Mouse (Mus musculus): ENCODE data around the gene Plcl2. TPM values are rescaled to one million over a fixed set of nuclear protein-coding genes. Genes with fewer than 3 reads are reported as not detected.

Gene Plcl2
- polyA plus RNA-seq, 1 experiment from 2014 or later, result 2.7 TPM

- H3K9me3 ChIP-seq (replicated peaks; ENCODE audit: control insufficient read depth, low read length), result no peaks in the 10 kb centered on the region
- no peak overlapping the region for H3K4me2 ChIP-seq (ENCODE audit: low read depth, low read length)
- no peaks in the 10 kb centered on the region for H3K27me3 ChIP-seq (ENCODE audit: control insufficient read depth, insufficient read depth, low read length)
- no peak for ATAC-seq (ENCODE audit: insufficient read depth, low FRiP score)
- no peaks in the 10 kb centered on the region for H3K36me3 ChIP-seq (ENCODE audit: control insufficient read depth, insufficient read depth, low read length)
- H3K9ac ChIP-seq (ENCODE audit: low read length), result no peak overlapping the region
- no peak overlapping the region for H3K4me3 ChIP-seq (replicated peaks; ENCODE audit: low read length)
- H3K27ac ChIP-seq (ENCODE audit: low read length), result no peak overlapping the region
- WGBS, result 54% methylated on average over 7 of the region's 7 CpGs
- H3K4me1 ChIP-seq (ENCODE audit: control insufficient read depth, insufficient read depth, low read length), result no peaks in the 10 kb centered on the region
These were observed 28.3 kb upstream of the Plcl2 start for GRCm38 (mm10) chr17:50480867-50481266.

- no peak for ATAC-seq (ENCODE audit: insufficient read depth, low FRiP score)
These were observed 25.5 kb upstream of the Plcl2 start for GRCm38 (mm10) chr17:50483700-50484099.

GRCm38 (mm10) chr17:50484981-50485380 is 24.2 kb upstream of the Plcl2 start:
- Histone ChIP-seq H3K36me3 (ENCODE audit: control insufficient read depth, insufficient read depth, low read length) (no peaks in the 10 kb centered on the region), H3K4me3 (replicated peaks; ENCODE audit: low read length) (no peak overlapping the region), H3K4me2 (ENCODE audit: low read depth, low read length) (no peak overlapping the region), H3K9me3 (replicated peaks; ENCODE audit: control insufficient read depth, low read length) (no peaks in the 10 kb centered on the region), H3K27me3 (ENCODE audit: control insufficient read depth, insufficient read depth, low read length) (no peaks in the 10 kb centered on the region), H3K4me1 (ENCODE audit: control insufficient read depth, insufficient read depth, low read length) (no peaks in the 10 kb centered on the region), H3K9ac (ENCODE audit: low read length) (no peak overlapping the region), H3K27ac (ENCODE audit: low read length) (no peak overlapping the region)
- WGBS, result 66% methylated on average over 5 of the region's 5 CpGs
- ATAC-seq (ENCODE audit: insufficient read depth, low FRiP score), result no peak

More at GRCm38 (mm10) chr17:50483700-50484099, 25.5 kb upstream of the Plcl2 start:
- H3K4me2 ChIP-seq (ENCODE audit: low read depth, low read length), result no peak overlapping the region
- no peak overlapping the region for H3K4me3 ChIP-seq (replicated peaks; ENCODE audit: low read length)
- H3K27me3 ChIP-seq (ENCODE audit: control insufficient read depth, insufficient read depth, low read length), result no peaks in the 10 kb centered on the region
- H3K36me3 ChIP-seq (ENCODE audit: control insufficient read depth, insufficient read depth, low read length), result no peaks in the 10 kb centered on the region
- WGBS, result 72% methylated on average over 7 of the region's 7 CpGs
- no peak overlapping the region for H3K27ac ChIP-seq (ENCODE audit: low read length)
- H3K9me3 ChIP-seq (replicated peaks; ENCODE audit: control insufficient read depth, low read length), result no peaks in the 10 kb centered on the region
- no peaks in the 10 kb centered on the region for H3K4me1 ChIP-seq (ENCODE audit: control insufficient read depth, insufficient read depth, low read length)
- no peak overlapping the region for H3K9ac ChIP-seq (ENCODE audit: low read length)

GRCm38 (mm10) chr17:50487058-50487618 is 22.1 kb upstream of the Plcl2 start:
- WGBS, result 81% methylated on average over 1 of the region's 1 CpGs
- H3K4me2 ChIP-seq (ENCODE audit: low read depth, low read length), result no peak overlapping the region
- H3K9ac ChIP-seq (ENCODE audit: low read length), result no peak overlapping the region
- no peaks in the 10 kb centered on the region for H3K36me3 ChIP-seq (ENCODE audit: control insufficient read depth, insufficient read depth, low read length)
- no peak overlapping the region for H3K4me3 ChIP-seq (replicated peaks; ENCODE audit: low read length)
- no peaks in the 10 kb centered on the region for H3K4me1 ChIP-seq (ENCODE audit: control insufficient read depth, insufficient read depth, low read length)
- ATAC-seq (ENCODE audit: insufficient read depth, low FRiP score), result no peak
- H3K27ac ChIP-seq (ENCODE audit: low read length), result no peak overlapping the region
- H3K9me3 ChIP-seq (replicated peaks; ENCODE audit: control insufficient read depth, low read length), result no peaks in the 10 kb centered on the region
- H3K27me3 ChIP-seq (ENCODE audit: control insufficient read depth, insufficient read depth, low read length), result no peaks in the 10 kb centered on the region

GRCm38 (mm10) chr17:50487670-50488069 is 21.5 kb upstream of the Plcl2 start:
- Histone ChIP-seq H3K4me2 (ENCODE audit: low read depth, low read length) (no peak overlapping the region), H3K27me3 (ENCODE audit: control insufficient read depth, insufficient read depth, low read length) (no peaks in the 10 kb centered on the region), H3K4me3 (replicated peaks; ENCODE audit: low read length) (no peak overlapping the region), H3K4me1 (ENCODE audit: control insufficient read depth, insufficient read depth, low read length) (no peaks in the 10 kb centered on the region), H3K27ac (ENCODE audit: low read length) (no peak overlapping the region), H3K9me3 (replicated peaks; ENCODE audit: control insufficient read depth, low read length) (no peaks in the 10 kb centered on the region), H3K36me3 (ENCODE audit: control insufficient read depth, insufficient read depth, low read length) (no peaks in the 10 kb centered on the region), H3K9ac (ENCODE audit: low read length) (no peak overlapping the region)
- WGBS, result 53% methylated on average over 3 of the region's 3 CpGs
- ATAC-seq (ENCODE audit: insufficient read depth, low FRiP score), result no peak

GRCm38 (mm10) chr17:50488406-50488805 is 20.8 kb upstream of the Plcl2 start:
- ATAC-seq (ENCODE audit: insufficient read depth, low FRiP score), result no peak
- 77% methylated on average over 3 of the region's 3 CpGs for WGBS

GRCm38 (mm10) chr17:50488895-50489294 is 20.3 kb upstream of the Plcl2 start:
- no peaks in the 10 kb centered on the region for H3K9me3 ChIP-seq (replicated peaks; ENCODE audit: control insufficient read depth, low read length)
- 93% methylated on average over 2 of the region's 2 CpGs for WGBS
- no peak for ATAC-seq (ENCODE audit: insufficient read depth, low FRiP score)
- H3K4me2 ChIP-seq (ENCODE audit: low read depth, low read length), result no peak overlapping the region
- no peaks in the 10 kb centered on the region for H3K36me3 ChIP-seq (ENCODE audit: control insufficient read depth, insufficient read depth, low read length)
- no peak overlapping the region for H3K9ac ChIP-seq (ENCODE audit: low read length)
- H3K27me3 ChIP-seq (ENCODE audit: control insufficient read depth, insufficient read depth, low read length), result no peaks in the 10 kb centered on the region
- H3K4me1 ChIP-seq (ENCODE audit: control insufficient read depth, insufficient read depth, low read length), result no peaks in the 10 kb centered on the region
- H3K27ac ChIP-seq (ENCODE audit: low read length), result no peak overlapping the region
- no peak overlapping the region for H3K4me3 ChIP-seq (replicated peaks; ENCODE audit: low read length)

More at GRCm38 (mm10) chr17:50488406-50488805, 20.8 kb upstream of the Plcl2 start:
- Histone ChIP-seq H3K4me2 (ENCODE audit: low read depth, low read length) (no peak overlapping the region), H3K9me3 (replicated peaks; ENCODE audit: control insufficient read depth, low read length) (no peaks in the 10 kb centered on the region), H3K36me3 (ENCODE audit: control insufficient read depth, insufficient read depth, low read length) (no peaks in the 10 kb centered on the region), H3K9ac (ENCODE audit: low read length) (no peak overlapping the region), H3K4me1 (ENCODE audit: control insufficient read depth, insufficient read depth, low read length) (no peaks in the 10 kb centered on the region), H3K27ac (ENCODE audit: low read length) (no peak overlapping the region), H3K27me3 (ENCODE audit: control insufficient read depth, insufficient read depth, low read length) (no peaks in the 10 kb centered on the region), H3K4me3 (replicated peaks; ENCODE audit: low read length) (no peak overlapping the region)

- no peak overlapping the region for H3K4me2 ChIP-seq (ENCODE audit: low read depth, low read length)
- 78% methylated on average over 11 of the region's 11 CpGs for WGBS
- H3K36me3 ChIP-seq (ENCODE audit: control insufficient read depth, insufficient read depth, low read length), result no peaks in the 10 kb centered on the region
- H3K27me3 ChIP-seq (ENCODE audit: control insufficient read depth, insufficient read depth, low read length), result no peaks in the 10 kb centered on the region
- H3K4me1 ChIP-seq (ENCODE audit: control insufficient read depth, insufficient read depth, low read length), result no peaks in the 10 kb centered on the region
- H3K27ac ChIP-seq (ENCODE audit: low read length), result no peak overlapping the region
- H3K9ac ChIP-seq (ENCODE audit: low read length), result no peak overlapping the region
- no peaks in the 10 kb centered on the region for H3K9me3 ChIP-seq (replicated peaks; ENCODE audit: control insufficient read depth, low read length)
- ATAC-seq (ENCODE audit: insufficient read depth, low FRiP score), result no peak
- H3K4me3 ChIP-seq (replicated peaks; ENCODE audit: low read length), result no peak overlapping the region
These were observed 18.4 kb upstream of the Plcl2 start for GRCm38 (mm10) chr17:50490644-50491430.

- no peaks in the 10 kb centered on the region for H3K27me3 ChIP-seq (ENCODE audit: control insufficient read depth, insufficient read depth, low read length)
- ATAC-seq (ENCODE audit: insufficient read depth, low FRiP score), result no peak
- 84% methylated on average over 3 of the region's 3 CpGs for WGBS
These were observed 17.7 kb upstream of the Plcl2 start for GRCm38 (mm10) chr17:50491496-50491895.

More at GRCm38 (mm10) chr17:50491496-50491895, 17.7 kb upstream of the Plcl2 start:
- Histone ChIP-seq H3K9me3 (replicated peaks; ENCODE audit: control insufficient read depth, low read length) (no peaks in the 10 kb centered on the region), H3K4me3 (replicated peaks; ENCODE audit: low read length) (no peak overlapping the region), H3K4me2 (ENCODE audit: low read depth, low read length) (no peak overlapping the region), H3K36me3 (ENCODE audit: control insufficient read depth, insufficient read depth, low read length) (no peaks in the 10 kb centered on the region), H3K9ac (ENCODE audit: low read length) (no peak overlapping the region), H3K27ac (ENCODE audit: low read length) (no peak overlapping the region), H3K4me1 (ENCODE audit: control insufficient read depth, insufficient read depth, low read length) (no peaks in the 10 kb centered on the region)
